Mouse (Mus musculus) cerebellum, adult 2 months (tissue): Measurements from ENCODE around the gene Lypd4.

Experiments
- CTCF ChIP-seq: fragments of 200-500 bp; IDR thresholded peaks from 2 replicates; pipeline ENCODE4 v1.5.1; 2011; ENCODE audit warnings: low read depth, mild to moderate bottlenecking, control low read depth, low read length, moderate library complexity, borderline replicate concordance; ENCODE audit not compliant: insufficient read depth
- POLR2A ChIP-seq: fragments of 200-500 bp; IDR thresholded peaks from 2 replicates; pipeline ENCODE4 v1.6.1; 2011; ENCODE audit warnings: low read length, control low read depth, borderline replicate concordance; ENCODE audit not compliant: insufficient read depth

DNA sequence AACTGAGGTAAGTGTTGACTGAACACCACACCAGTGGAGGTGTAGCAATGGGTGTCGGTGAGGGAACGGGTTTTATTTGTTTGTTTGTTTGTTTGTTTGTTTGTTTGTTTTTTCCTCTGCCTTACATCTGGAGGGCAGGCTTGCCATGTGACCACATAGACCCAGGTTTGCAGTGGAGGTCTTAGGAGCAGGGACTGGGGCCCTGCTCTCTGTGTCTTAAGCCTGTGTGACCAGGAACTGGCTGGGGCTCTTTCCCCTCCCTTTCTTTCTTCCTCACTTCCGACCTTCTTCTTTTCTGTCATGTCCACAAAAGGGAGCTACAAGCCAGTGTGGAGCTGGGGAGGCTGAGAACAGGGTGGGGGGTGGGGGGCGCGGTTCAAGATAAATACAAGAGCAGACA lies 28.2 kb upstream of the Lypd4 start:
- no peak for TF ChIP-seq POLR2A
- no peak for TF ChIP-seq CTCF
